Mouse (Mus musculus) splenic B cell, adult 2 months (primary cell): ENCODE results near the gene Keap1.

Experiments used
- DNase-seq: peaks from one replicate; pipeline ENCODE4 v3.0.0-alpha.2; 2011; ENCODE audit warnings: low read depth, low spot score
- H3K27me3 ChIP-seq: 2 replicates; pipeline ENCODE4 v1.6.1; 2012; ENCODE audit warnings: mild to moderate bottlenecking, low read length, moderate library complexity, mixed read lengths; ENCODE audit not compliant: control insufficient read depth, poor library complexity, insufficient read depth, severe bottlenecking
- H3K36me3 ChIP-seq: 2 replicates; pipeline ENCODE4 v1.6.1; 2012; ENCODE audit warnings: mild to moderate bottlenecking, low read length, moderate library complexity, mixed read lengths; ENCODE audit not compliant: control insufficient read depth, poor library complexity, insufficient read depth, severe bottlenecking

Keap1 gene

DNA sequence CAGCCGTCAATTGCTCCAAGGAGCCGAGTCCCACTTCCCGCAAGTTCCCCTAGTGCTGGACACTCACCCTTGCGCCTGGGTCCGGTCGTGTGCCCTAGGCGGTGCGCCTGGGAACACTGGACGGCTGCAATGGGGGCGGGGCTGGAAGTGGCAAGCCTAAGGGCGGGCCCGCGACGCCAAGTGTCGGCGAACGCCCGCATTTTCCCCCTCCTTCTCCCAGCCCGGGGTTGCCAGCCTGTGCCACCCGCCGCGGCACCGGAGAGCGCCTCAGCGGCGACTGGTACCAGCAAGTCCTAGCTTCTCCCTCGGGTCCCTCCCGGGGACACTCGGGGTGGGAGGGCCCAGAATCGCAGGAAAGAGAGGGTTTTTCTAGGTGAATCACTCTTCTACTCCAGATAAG is 9.2 kb upstream of the Keap1 start, which contains the start of gene S1pr5:
Gene S1pr5 (minus strand): TSS at position 118 of the 400 bp plus-strand sequence.
- H3K27me3 ChIP-seq, result no peaks in the 10 kb centered on the region
- no peaks in the 10 kb centered on the region for H3K36me3 ChIP-seq
- DNase-seq, result no peak

DNA sequence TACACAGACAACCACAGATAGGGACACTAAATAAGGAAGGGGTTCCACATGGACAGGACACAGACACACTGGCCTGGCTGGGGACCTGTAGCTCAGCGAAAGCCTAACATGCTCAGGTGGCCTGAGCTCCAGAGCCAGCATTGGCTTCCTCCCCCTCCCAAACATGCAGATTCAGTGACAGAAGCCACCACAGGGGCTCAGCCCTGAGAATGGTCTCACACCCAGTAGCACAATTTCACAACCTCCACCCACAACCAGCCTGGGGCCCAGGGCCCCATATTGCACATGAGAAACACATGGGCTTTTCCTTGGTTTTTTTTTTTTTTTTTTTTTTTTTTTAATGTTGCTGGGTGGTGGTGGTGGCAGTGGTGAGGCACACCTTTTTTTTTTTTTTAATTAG is 7.2 kb upstream of the Keap1 start:
- DNase-seq, result no peak
- Histone ChIP-seq H3K27me3 (no peaks in the 10 kb centered on the region; the same call in 1 of the 2 replicates), H3K36me3 (no peaks in the 10 kb centered on the region)

DNA sequence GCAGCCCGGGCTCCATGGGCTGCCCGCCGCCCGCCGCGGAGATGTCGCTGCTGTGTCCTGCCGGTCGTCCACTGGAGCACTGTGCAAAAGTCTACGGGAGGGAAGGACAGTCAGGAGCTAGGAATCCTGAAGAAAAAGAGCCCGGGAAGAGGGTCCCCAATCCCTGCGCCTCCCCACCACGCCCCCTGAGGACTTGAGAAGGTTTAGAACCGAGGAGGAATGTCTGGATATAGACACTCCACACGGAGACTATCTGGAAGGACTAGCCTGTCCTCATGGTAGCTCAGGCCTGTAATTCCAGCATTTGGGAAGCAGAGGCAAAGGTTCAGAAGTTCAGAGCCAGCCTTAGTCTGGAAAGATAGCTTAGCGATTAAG is 5.9 kb upstream of the Keap1 start:
- Histone ChIP-seq H3K36me3 (no peaks in the 10 kb centered on the region), H3K27me3 (no peaks in the 10 kb centered on the region; the same call in 1 of the 2 replicates)
- DNase-seq, result no peak

DNA sequence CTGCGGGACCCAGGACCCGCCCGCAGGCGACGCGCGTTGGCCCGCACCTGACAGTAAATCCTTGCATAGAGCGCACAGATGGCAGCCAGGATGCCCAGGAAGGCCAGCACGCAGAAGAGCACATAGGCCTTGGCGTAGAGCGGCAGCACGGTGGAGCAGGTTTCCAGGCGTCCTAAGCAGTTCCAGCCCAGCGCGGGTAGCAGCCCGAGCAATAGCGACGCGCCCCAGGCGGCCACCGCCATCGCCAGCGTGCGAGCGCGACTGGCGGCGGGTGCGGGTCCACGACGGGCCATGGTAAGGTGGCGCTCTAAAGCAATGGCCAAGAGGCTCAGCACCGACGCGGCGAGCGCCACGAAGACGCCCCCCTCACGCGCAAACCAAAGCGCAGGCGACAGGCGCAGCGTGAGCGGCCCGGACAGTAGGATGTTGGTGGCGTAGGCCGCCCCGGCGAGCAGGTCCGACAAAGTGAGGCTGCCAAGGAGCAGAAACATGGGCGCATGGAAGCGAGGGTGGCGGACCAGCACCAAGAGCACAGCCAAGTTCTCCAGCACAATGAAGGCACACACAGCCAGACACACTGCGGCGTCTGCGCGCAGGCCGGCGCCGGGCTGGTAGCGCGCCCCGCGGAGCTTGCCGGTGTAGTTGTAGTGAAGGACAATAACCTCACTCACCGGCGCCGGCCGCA is 5.4 kb upstream of the Keap1 start:
- Histone ChIP-seq H3K27me3 (no peaks in the 10 kb centered on the region; the same call in 1 of the 2 replicates), H3K36me3 (no peaks in the 10 kb centered on the region)
- peak; percentile 50 for DNase-seq

DNA sequence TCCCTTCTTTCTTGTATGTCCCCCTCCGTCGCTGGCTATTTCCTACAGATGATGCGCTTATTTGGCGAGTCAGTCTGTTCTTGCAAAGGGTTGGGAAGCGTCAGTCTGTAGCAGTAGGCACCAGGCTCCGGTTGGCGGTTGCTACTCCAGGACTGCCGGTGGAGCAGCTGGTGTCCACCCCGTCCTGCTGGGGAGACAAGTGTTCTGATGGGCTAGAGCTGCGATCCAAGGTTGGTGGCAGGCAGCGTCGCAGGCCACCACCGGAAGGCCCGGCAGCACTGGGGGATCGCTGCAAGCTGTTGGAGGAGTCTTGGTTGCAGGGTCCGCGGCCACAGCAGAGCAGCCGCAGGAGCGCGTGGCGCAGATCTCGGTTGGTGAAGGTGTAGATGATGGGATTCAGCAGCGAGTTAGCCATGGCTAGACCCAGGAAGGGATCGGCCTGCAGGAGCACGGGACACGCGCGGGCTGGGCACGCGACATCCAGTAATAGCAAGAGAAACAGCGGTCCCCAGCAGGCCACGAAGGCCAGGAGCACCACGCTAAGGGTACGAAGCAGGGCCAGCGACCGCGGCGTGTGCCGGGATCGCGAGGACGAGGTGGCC is 4.8 kb upstream of the Keap1 start:
- no peak for DNase-seq
- H3K27me3 ChIP-seq, result no peaks in the 10 kb centered on the region; the same call in 1 of the 2 replicates
- no peaks in the 10 kb centered on the region for H3K36me3 ChIP-seq

DNA sequence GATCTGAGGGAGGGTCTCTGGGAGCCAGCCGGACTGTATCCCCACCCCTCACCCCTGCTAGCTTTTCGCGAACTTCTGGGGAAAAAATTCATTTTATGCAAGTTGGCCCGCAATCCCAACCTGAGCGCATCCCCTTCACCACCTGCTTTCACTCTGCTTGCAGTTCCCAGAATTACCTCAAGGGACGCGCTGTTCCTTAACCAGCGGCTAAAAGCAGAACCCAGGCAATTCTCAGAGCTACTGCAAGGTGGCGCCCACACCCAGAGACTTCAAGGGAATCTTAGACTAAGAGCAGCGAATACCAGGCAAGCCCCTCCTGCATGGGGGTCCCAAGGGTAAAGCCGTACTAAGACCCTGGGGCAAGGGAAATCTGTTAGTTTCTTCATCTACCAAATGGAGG is 2.2 kb upstream of the Keap1 start:
- Histone ChIP-seq H3K27me3 (no peaks in the 10 kb centered on the region; the same call in 1 of the 2 replicates), H3K36me3 (no peaks in the 10 kb centered on the region)
- DNase-seq, result peak; percentile 95

DNA sequence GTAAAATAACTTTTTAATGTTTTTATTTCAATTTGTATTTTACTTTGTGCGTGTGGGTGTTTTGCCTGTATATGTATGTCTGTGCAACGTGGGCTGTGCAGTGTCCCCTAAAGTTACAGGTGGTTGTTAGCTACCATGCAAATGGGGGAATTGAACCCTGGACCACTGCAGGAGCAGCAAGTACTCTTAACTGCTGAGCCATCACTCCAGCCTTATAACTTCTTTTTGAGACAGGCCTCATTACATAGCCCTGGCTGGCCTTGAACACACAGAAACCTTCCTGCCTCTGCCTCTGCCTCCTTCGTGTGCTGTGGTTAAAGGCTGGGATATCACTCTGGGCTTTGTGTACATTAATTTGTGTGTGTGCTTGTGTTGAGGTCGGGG is 296 bp upstream of the Keap1 start:
- no peaks in the 10 kb centered on the region; the same call in 1 of the 2 replicates for H3K27me3 ChIP-seq
- H3K36me3 ChIP-seq, result no peaks in the 10 kb centered on the region
- peak; percentile 44 for DNase-seq

DNA sequence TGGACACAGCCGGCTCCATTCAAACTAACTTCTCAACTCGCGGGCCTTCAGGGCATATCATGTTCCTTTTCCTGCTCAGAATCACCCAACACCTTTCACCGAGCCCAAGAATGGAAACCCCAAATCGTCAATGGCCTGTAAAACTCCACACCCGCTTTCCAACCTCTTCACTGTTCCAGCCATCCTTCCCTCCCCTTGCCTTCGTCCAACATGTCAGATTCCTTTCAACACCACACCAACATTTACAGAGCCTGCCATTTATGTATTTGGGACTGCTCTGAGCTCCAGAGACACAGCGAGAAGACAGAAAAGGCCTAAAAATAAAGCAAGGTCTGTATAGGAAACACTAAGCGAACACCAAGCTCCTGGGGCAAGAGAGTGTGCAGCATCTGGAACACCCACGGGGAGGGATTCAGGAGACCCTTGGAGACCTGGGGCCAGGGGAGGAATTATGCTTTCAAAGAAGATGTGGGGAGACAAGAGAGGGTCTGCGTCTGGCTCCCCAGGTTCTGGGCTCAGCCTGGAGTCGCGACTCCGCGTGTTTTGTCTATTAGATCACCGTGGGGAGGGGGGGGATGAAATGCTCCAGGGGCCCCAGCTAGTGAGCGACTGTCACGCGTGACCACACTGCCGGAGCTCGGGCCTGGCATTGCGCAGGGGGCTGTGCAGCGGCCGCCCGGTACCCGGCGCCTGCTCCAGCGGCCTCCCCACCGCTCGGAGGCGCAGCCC is 993 bp downstream of the Keap1 start:
- peaks cover 7% of the 10 kb centered on the region for H3K36me3 ChIP-seq
- DNase-seq, result no peak
- H3K27me3 ChIP-seq, result no peaks in the 10 kb centered on the region; the same call in 1 of the 2 replicates

DNA sequence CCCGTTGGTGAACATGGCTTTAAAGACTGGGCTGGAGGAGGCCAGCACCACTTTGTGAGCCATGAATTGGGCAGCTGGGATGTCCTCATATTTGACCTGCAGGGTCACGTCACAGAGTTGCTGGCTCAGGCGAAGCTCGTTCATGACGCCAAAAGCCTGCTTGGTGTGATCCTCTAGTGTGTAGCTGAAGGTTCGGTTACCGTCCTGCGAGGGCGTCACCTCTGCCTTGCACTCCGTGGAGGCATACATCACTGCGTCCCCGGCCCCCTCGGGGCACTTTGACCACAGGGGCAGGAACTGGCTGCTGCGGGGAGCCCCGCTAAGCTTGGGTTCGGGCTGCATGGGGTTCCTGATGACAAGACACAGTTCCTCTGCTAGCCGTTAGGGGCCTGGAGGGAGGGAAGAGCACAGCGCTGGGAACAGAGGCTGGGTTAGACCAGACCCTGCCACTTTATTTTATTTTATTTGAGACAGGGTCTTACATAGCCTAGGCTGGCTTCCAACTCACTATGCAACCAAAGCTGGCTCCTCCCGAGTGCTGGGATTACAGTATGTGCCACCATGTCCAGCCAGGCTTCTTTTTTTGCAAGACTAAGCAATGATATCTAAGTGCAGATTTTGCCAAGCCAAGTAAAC is 1.7 kb downstream of the Keap1 start:
- DNase-seq, result peak; percentile 72
- no peaks in the 10 kb centered on the region; the same call in 1 of the 2 replicates for H3K27me3 ChIP-seq
- peaks cover 9% of the 10 kb centered on the region for H3K36me3 ChIP-seq

DNA sequence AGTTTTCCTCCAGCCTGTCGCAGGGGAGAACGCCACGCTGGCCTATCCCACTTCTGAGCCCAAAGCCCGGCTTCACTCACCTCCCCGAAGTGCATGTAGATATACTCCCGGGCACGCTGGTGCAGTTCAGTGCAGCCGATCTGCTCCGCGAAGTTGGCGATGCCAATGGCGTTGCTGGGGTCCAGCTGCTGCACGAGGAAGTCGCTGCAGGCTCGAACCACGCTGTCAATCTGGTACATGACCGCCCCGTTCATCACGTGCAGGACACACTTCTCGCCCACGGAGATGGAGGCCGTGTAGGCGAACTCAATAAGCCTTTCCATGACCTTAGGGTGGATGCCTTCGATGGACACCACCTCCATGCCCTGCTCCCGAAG is 2.2 kb downstream of the Keap1 start:
- DNase-seq, result peak; percentile 44
- H3K27me3 ChIP-seq, result no peaks in the 10 kb centered on the region; the same call in 1 of the 2 replicates
- H3K36me3 ChIP-seq, result peaks cover 10% of the 10 kb centered on the region

DNA sequence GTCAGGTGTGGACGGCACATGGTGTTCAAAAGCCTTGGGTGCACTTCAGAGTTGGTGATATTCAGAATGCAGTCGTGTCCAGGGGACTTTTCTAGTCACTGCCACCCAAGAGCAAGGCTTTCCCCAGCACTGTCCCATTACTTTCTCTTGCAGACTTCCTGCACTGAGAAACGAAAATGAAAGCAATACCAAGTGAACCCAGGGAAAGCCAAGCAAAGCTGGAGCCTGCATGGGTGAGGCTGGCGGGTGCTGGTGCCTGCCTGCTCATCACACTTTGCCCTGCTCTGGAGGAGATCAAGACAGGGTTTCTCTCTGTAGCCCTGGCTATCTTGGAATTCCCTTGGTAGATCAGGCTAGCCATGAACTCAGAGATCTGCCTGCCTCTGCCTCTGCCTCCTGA is 3.8 kb downstream of the Keap1 start:
- H3K36me3 ChIP-seq, result peaks cover 12% of the 10 kb centered on the region
- H3K27me3 ChIP-seq, result no peaks in the 10 kb centered on the region
- peak; percentile 41 for DNase-seq

DNA sequence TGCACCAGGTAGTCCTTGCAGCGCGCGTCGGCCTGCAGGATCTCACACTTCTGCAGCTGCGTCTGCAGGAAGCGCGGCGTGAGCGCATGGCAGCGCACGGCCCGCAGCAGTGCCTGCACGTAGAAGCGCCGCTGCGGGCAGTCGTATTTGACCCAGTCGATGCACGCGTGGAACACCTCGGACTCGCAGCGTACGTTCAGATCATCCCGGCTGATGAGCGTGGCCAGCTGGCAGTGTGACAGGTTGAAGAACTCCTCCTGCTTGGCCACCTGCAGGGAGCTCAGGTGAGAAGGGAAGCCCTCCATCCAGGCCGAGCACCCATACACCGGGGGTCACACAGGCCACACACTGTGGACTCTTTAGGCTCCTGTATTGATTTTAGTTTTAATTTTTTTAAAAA is 5.4 kb downstream of the Keap1 start:
- Histone ChIP-seq H3K27me3 (no peaks in the 10 kb centered on the region), H3K36me3 (peaks cover 12% of the 10 kb centered on the region)
- DNase-seq, result no peak

DNA sequence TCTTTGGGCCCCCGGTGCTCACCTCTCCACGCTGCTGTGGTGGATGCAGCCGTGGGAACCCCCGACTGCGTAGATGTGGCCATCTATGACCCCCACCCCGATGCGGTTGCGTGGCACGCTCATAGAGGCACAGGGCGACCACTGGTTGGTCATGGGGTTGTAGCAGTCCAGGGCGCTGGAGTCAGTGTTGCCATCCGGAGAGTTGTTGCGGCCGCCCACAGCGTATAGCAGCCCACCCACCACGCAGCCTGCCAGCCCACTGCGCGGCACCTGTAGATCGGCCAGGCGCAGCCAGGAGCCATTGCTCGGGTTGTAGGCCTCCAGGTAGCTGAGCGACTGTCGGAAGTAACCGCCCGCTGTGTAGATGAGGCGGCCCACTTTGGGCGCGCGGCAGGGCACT is 5.8 kb downstream of the Keap1 start:
- peaks cover 12% of the 10 kb centered on the region for H3K36me3 ChIP-seq
- no peak for DNase-seq
- no peaks in the 10 kb centered on the region for H3K27me3 ChIP-seq

DNA sequence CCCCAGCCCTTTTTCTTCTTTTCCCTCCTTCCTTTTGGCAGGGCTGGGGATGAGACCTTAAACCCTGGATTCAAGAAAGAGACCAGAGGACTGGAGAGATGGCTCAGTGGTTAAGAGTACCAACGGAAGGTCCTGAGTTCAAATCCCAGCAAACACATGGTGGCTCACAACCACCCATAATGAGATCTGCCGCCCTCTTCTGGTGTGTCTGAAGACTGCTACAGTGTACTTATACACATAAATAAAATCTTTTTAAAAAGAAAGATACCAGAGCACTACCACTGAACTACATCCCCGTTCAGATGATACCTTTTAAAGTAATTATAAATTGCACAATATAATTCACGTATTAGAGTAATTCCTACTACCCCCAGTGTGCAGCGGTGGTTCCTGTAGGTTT is 6.3 kb downstream of the Keap1 start:
- DNase-seq, result no peak
- peaks cover 12% of the 10 kb centered on the region for H3K36me3 ChIP-seq
- no peaks in the 10 kb centered on the region for H3K27me3 ChIP-seq

DNA sequence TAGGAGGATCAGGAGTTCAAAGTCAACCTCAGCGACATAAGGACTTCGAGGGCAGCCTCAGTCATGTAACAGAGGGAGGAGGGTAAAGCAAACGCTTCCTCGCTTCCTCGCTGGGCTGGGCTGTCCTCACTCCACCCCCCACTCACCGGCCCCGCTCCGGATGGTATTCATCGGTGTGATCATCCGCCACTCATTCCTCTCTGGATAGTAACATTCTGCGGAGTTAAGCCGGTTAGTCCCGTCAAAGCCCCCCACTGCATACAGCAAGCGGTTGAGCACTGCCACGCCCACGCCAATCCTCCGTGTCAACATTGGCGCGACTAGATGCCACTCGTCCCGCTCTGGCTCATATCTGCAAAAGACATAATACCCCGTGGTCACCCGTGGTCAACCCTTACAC is 7.6 kb downstream of the Keap1 start:
- Histone ChIP-seq H3K27me3 (no peaks in the 10 kb centered on the region), H3K36me3 (peaks cover 12% of the 10 kb centered on the region)
- no peak for DNase-seq
